Mouse (Mus musculus) adrenal gland, adult (tissue): ENCODE data around the gene Ric8b.

Experiments used
- DNase-seq, 2 experiments: peaks; one replicate each; pipeline ENCODE4 v3.0.0; 2022 to 2023; ENCODE audit warnings: low spot score in 1 of 2; ENCODE audit not compliant: inconsistent age in 2 of 2

Ric8b gene

DNA sequence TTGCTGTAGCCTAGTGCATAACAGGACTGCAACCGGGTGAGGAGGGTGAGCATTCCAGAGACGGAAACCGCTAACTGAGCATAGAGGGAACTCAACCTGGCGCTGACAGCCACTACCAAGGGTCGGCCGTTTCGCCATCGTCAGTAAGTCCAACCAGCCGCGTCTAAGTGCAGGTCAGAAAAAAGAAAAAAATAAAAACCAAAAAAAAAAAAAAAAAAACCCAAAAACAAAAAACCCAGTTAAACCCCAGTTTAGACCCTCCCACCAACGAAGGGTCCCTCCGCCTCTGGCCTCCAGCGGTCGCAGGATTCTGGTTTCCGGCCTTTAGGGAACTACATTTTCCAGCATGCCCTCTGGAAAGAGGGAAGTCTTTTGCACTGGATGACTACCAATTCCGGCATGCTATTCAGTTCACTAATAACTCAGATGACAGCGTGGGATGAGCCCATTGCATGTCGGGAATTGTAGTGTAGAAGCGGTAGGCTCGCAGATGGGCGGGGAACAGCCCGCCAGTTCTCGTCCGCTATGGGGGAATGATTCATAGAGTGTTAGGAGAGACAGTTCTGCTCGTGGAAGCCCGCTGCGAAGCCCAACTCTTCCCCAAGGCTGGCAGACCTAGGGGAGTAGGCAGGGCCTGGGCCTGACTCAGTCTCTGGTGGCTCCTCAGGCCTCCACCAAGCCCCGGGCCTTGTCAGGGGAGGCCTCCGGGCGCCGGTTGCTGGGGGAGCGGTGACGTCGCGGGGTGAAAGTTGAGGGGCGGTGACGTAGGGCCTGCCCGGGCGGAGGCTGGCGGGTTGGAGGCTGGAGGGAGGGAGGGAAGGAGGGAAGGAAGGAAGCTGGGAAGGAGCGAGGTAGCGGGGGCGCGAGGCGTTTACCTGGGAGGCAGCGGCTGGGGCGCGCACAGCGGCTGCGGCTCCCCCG lies at the start of gene Ric8b:
TSS of gene Ric8b (plus strand) at position 807 of the 921 bp plus-strand sequence.
- DNase-seq: peak; percentile 97 to 100

DNA sequence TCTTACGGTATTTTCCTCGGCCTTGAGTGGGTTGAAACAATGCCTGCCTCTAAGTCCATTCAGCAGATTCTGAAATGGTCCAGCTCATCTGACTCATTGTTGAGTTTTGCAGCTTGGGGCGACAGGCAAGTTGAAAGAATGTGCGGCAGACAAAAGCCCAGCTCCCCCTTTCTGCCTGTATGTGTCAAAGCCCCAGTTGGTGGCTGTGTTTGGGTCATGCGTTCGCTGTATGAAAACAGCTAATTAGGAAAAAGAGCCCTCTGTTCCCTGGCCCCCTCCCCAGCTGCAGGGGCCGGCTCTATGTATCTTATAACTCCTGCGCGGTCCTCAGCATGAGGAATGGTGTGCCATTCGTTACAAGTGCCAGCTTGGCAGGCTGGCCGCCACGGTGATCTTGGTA lies 46.1 kb upstream of the Ric8b start:
- DNase-seq: peak in 1 of 2 experiments; percentile 51

DNA sequence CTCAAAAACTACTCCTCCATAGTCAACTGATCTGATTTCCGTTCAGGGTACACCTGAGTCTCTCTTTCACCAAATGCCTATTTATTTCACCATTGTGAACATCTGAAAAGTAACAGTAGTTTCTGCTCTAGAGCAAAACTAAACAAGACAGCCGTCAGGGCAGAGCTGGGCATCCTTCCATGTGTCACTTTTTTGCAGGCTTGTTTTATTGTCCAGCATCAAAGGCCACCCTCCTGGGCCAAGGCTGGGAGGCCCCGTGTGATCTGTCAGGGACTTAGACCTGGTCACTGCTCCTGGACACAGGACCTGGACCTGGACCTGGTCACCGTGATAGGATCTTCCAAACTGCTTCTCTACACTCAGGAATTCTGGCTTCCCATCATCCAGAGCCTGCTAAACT lies 45.5 kb upstream of the Ric8b start:
- DNase-seq: peak in 1 of 2 experiments; percentile 63

DNA sequence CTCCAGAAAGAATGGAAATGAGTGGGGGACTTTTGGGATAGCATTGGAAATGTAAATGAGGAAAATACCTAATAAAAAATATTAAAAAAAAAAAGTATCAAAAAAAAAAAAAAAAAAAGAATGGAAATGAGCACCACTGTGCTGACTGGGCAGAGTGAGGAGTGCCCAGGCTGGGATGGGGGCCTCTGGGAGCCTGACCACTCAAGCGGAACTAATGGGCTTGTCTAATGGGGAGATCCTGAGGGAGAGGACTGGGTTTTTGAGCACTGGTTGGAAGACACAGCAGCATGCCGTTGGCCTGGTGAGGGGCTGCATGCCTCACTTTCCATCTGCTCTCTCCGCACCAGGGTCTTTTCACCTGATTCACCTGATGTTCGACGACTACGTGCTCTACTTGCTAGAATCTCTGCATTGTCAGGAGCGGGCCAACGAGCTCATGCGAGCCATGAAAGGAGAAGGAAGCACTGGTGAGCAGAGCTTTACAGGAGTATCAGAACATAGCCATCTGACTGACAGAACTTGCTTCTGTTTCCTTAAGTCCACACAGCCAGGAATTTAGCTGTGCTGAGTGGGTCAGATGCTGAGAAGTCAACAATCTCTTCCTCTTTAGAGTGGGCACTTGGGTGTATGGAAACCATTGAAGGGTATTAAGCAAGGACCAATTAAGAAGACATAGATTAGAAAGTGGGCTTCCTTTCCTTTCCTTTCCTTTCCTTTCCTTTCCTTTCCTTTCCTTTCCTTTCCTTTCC lies 37.4 kb upstream of the Ric8b start:
- no peak for DNase-seq

DNA sequence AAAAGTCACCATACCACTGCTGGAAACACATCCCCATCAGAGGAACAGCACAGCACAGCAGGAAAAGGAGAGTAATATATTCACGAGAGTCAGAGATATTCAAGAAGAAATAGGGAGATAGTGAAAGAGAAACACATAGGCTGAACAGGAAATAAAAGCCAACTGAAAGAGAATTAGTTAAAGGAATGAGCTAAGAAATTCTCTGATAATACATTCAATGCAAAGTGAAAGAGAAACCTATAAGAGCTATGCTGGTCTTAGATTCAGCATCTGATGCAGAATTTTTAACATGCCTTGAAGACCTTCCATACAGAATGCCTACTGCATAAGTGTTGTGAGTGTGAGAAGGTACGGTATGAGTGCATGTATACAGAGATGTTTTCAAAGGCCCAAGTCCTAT lies 34.9 kb upstream of the Ric8b start:
- no peak for DNase-seq

DNA sequence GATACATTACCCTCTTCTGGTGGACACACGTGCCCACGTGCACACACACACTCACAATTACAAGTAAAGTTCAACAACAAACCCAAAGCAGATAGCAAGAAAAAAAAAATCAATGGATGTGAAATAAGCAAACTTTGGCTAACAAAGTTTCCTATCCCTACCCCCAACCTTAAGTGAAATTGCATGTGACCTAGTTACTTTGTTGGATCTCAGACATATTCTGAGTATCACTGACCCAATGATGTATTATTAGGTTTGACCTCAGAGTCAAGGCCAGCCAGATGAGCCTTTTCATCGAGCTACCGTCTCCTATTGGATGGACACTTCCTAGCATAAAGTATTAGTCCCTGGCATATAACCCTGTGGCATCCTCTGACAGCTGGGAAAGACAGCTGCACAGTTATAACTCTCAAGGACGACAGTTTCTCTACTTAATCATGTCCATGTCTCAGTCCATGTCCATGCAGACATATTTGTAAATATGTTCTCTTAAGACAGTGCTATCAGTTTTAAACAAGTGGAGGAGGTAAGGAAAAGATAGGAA lies 32.0 kb upstream of the Ric8b start:
- DNase-seq: peak in 1 of 2 experiments; percentile 39

DNA sequence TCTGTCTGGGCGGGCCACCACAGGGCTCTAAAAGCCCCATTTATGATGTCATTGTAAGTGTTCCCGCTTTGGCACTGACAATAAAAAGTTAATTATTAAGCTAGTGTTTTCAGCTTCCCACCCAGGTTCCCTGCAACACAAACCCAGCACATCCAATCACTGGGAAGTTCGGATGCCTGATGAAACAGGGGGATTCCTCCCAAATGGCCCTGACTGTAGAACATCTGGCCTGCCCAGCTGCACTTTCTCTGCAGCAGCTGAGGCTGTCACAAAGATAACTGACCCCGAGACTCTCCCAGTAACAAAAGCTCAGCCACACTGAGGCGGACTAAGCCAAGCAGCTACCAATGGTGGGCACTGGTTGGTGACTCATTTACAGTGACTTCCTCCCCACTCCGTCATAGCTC lies 31.2 kb upstream of the Ric8b start:
- no peak for DNase-seq

DNA sequence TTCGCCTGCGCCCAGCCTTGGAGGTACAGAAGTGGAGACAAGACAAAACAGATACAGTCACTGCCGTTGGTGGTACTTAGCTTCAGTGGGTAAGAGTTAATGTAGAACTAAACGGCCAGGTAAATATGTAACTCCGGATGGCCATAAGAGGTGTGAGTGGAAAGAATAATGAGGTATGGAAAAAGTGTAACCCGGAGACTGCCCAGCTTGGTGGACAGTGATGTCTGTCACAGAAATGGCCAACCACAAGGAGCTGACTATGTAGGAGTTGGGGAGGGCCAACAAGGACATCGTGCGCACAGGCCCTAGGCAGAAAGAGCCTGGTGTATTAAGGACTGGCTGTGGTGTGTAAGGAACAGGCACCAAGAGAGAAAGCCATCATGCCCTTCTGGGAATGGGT lies 30.6 kb upstream of the Ric8b start:
- no peak for DNase-seq

DNA sequence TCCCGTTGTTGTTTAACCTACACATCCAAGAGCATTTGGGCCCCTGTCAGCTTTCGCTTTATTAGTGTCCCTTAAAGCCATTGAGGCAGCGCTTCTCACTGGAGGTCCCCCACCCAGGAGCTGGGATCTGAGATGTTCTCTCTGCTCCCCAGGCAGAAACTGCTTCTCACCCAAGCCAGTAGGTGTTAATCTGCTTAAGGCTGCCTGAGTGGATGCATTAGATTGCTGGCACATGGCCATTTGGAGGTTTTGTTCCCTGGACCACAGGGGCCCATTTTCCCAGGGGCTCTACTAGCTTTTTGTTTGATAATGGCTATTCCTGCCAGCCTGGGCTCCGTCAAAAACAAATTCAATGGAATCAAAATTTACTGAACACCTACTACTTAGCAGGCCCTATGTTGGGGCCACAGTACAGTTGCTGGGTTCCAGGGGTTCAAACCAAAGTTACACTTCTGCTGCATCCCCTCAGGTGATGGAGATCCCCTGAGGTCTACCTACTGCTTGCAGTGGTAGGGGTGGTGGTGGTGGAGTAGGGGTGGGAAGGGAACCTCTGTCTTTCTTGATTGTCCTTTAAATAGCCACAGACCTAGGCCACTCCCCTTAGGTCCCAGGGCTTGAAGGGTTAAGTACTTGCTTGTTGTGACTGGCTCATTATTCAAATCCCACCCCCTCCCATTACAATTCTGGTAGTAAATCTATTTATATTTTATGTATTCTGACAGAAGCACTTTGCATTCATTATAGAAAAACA lies 28.1 kb upstream of the Ric8b start:
- no peak for DNase-seq

DNA sequence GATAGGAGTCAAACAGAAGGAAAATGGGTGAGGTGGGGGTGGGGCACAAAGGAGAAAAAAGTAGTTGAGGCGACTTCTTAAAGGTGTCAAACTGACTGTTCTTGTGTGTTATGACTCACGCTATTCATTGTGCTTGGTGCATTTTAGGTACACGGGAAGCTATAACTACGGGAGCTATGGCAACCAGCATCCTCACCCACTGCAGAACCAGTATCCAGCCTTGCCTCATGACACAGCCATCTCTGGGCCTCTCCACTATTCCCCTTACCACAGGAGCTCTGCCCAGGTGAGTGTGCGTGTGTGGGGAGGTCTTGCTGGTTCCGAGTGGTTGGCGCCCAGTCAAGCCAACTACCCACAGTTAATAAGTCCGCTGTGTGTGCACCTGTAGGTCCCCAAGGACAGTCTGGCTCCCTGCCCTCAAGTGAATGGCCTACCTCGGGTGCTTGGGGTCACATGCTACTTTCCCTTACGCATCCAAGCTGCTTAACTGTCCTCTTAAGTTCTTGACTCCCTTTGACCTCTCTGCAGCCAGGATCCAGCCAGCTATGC lies 21.5 kb upstream of the Ric8b start:
- no peak for DNase-seq

DNA sequence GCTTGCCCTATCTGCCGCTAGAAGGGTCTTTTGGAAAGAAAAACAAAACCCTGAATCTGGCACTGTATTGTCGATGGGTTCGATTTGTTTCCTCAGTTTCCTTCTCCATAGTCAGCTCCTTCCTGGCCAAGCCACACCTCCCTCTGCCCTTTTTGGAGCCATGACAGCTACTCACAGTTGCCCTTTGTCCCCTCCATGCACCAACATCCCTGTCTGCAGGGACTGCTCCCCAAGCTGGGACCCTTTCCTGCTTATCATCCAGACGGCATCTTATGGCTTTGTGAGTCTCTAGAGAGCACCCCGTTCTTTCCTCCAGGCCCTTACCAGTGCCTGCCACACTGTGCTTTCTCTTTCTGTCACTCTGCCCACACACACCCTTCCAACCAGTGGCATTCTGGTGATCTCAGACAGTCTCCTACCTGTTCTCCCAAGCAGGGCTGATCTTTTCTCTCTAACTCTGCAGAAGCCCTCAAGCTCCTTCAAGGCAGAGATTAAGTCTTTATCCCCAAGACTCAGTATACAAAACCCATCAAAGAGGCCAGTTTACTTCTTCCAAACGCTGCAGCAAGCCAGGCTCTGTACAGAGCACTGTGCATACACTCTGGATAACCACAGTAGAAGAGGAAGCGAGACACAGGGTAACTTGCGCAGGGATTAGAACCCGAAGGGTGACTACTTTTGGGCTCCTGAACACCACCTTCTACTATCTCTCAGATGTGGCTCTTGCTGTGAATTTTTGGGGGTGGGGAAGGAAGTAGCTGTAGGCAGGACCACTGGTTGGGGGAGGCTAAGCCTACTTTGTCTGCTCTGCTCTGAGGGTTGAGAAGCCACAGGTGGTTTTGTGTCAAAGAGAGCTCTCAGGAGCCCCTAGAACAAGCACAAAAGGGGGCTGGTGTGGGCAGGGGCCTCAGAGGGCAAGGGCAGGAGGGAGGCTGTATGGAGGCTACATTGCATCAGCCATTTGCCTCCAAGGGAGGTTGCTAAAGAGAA lies 20.2 kb upstream of the Ric8b start:
- no peak for DNase-seq

DNA sequence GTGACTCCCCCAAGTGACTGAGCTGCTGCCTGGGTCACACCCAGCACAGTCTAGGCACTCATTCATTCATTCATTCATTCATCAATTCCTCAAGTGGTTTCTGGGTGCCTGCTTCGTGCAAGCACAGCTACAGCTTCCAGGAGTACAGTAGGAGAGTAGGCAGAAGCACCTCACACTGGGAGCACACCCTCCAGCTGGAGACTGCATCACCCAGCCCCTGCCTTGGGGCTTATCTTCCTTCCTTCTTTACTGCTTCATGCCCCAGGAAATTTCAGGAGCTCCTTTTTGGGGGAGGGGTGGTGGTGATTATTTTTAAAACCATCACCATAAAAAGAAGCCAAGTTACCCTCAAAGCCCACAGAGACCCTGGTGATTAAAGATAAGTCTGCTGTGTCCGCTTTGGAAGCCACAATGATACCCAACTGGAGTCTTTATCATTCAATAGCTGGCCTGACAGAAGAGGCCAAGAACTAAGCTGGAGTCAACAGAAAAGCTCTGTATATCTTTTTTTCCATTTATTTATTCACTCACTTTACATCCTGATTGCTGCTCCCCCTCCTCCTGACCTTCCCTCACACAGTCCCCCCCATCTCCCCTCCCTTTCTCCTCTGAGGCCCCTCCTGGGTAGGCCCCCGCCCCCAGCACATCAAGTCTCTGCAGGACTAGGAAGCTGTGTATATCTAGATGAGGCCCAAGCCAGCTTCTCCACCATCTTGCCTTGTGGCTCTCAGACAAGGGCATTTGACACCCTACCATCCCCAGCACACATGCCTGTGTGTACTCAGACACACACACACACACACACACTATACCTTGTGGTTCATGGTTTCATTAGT lies 19.1 kb upstream of the Ric8b start:
- DNase-seq: no peak

DNA sequence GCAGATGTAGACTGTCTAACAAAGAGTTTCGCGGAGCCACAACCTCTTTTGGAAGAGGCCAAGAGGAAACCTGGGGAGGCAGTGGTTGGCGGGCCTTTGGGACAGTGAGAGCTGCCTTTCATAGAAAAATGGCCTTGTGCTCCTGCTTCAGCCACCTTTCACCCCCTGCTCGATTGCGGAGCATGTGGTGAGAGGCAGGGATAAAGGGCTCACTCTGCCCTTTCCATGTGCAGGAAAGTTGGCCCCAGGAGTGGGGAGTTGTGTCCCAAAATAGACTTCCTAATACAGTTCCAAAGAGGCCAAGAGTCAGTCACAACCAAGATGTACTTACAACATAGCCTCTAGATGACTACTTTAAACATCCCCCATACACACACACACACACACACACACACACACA lies 15.7 kb upstream of the Ric8b start:
- DNase-seq: peak in 1 of 2 experiments; percentile 43

DNA sequence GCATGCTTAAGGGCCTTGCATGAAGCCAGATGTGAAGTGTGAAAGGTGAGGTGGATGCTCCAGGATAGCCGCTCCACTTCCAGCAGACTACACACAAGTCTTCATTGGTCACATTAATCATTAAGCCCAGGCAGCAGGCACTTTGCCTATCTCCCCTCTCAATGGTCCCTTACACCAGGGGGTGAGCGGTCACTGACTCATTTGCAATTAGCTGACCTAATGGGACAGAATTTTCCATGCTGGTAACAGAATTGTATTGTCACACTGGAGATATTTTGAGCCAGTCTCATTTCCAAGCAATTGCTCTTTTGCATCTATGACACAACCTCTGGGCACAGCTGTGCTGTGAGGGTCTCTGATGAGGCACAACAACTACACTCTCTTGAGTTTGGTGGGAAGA lies 15.2 kb upstream of the Ric8b start:
- no peak for DNase-seq

DNA sequence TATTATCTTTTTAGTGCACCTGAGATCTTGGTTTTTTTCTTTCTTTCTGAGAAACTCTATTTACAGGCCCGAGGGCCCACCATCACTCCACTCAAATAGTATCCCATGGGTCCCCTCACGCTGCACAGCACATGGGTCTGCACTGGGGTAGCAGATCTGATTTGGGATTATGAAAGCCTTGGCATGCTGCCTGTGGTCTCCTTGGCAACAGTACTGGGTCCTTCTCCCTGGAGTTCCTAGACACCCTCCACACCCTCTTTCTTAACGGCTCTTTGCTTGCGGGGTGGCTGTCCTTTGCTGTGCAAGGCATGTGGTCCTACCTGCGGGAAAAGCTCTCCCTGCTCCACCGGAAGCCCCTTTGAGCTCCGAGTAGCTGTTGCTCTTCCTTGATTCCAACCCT lies 14.1 kb upstream of the Ric8b start:
- peak in 1 of 2 experiments; percentile 73 for DNase-seq

DNA sequence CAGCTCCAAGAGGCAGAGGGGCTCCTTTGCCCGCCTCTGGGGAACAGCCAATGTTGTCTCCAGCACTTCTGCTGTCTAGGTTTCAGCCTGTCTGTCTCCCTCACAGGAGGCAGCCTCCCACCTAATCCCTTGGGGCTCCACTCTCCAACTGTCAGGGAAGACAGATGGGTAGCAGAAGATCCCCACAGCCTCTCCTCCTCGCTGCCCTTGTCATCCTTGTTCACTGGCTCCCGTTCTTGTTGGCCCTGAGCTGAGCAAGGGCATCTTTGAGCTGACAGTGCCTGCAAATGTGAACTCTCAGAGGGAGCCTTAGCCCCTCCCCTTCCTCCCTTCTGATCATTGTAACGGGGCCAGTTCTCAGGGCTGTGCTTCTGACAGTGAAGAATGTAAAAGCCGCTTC lies 13.7 kb upstream of the Ric8b start:
- peak; percentile 22 to 68 for DNase-seq

DNA sequence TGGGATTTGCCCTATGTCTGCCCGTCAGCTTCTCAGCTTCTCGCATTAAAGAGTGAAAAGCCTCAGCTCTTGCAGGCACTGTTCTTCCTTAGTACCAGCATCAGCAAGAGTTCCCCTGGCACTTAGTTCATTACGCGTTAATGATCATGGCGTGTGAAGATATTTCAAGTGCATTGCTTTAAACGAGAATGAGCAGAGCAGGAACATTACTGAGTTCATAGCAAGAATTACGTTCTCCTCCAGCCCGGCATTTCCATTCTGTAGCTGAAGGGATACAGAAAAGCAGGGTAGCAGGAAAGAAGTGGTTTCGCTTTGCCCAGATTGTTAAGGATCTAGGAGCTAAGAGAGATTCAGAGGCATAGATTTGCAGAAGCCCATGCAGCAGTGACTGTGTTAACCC lies 10.5 kb upstream of the Ric8b start:
- DNase-seq: no peak

DNA sequence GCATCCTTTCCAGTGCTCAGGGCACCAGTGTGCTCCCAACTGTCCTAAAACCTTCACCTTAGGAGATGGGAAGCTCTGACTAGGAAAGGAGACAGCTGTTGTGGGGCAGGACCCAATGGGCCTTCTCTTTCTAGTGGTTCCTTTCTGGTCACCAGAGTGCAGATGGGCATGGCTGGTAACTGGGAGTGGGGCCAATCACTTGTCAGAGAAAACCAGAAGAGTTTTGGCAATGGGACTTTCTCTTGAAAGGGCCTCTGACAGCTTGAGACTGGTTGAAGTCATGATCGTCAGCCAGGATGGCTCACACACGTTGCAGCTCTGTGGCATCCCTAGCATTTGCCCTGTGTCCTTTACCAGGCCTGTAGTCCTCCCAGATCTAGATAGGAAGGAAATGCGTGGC lies 9.4 kb upstream of the Ric8b start:
- DNase-seq: no peak

DNA sequence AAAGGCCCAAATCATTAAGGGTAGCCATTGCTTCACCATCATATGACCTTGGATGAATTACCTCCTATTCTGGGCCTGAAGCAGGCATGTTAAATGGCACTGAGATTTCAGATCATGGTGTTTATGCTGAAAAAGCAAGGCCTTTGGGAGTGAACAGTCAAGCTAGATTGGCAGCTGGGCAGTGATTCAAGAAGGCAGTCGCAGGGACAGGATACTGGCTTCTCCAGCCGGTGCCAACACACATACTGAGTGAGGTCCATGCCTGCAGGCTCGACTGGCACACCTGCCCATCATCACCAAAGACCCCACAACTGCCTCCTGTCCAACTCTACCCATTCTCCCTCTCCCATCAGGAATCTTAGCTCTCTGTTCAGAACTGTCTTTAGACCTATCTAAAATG lies 8.9 kb upstream of the Ric8b start:
- DNase-seq: no peak
